Mouse (Mus musculus) neural tube, embryonic 14.5 days (tissue): ENCODE data around the gene Rmdn2. TPM values are rescaled to one million over a fixed set of nuclear protein-coding genes. Genes with fewer than 3 reads are reported as not detected.
A peak's percentile ranks its signal among the peaks of the same experiment; 100 is the strongest.

Experiments used
- ATAC-seq: fragments of 200-750 bp; cut with Nextera tagmentation; 2 replicates; pipeline ENCODE4 v1.8.0; 2017; ENCODE audit warnings: low read depth, mild to moderate bottlenecking, moderate TSS enrichment, moderate library complexity
- H3K27ac ChIP-seq: fragments of 300-500 bp; sonication (generic); 2 replicates; pipeline ENCODE4 v1.5.1; 2014; ENCODE audit warnings: low read depth, mild to moderate bottlenecking, control low read depth, low read length, moderate library complexity, mixed read lengths
- H3K27me3 ChIP-seq: fragments of 300-500 bp; sonication (generic); 2 replicates; pipeline ENCODE4 v1.6.1; 2014; ENCODE audit warnings: low read length; ENCODE audit not compliant: control insufficient read depth, insufficient read depth
- H3K36me3 ChIP-seq: fragments of 300-500 bp; sonication (generic); 2 replicates; pipeline ENCODE4 v1.6.1; 2014; ENCODE audit warnings: low read length, mixed read lengths; ENCODE audit not compliant: control insufficient read depth, insufficient read depth
- H3K4me1 ChIP-seq: fragments of 300-500 bp; sonication (generic); 2 replicates; pipeline ENCODE4 v1.6.1; 2014; ENCODE audit warnings: low read length; ENCODE audit not compliant: control insufficient read depth, insufficient read depth
- H3K4me2 ChIP-seq: fragments of 300-500 bp; sonication (generic); 2 replicates; pipeline ENCODE4 v1.6.1; 2014; ENCODE audit warnings: mild to moderate bottlenecking, low read depth, low read length, control low read depth
- H3K4me3 ChIP-seq: fragments of 300-500 bp; sonication (generic); 2 replicates; pipeline ENCODE4 v1.5.1; 2014; ENCODE audit warnings: low read depth, low read length, control low read depth, mixed read lengths
- H3K9ac ChIP-seq: fragments of 300-500 bp; sonication (generic); replicated peaks from 2 replicates; pipeline ENCODE4 v1.6.1; 2014; ENCODE audit warnings: low read depth, mild to moderate bottlenecking, control low read depth, low read length, mixed read lengths
- H3K9me3 ChIP-seq: fragments of 300-500 bp; sonication (generic); 2 replicates; pipeline ENCODE4 v1.6.1; 2016; ENCODE audit warnings: low read length; ENCODE audit not compliant: control insufficient read depth
- WGBS: fragments of 180-500 bp; shearing (Covaris S2); extraction: QIAGEN DNeasy Blood & Tissue Kit; methylation state at CpG from one replicate; pipeline ENCODE4 v1.1.7; 2014; 5-methylcytosine and 5-hydroxymethylcytosine counted together
- polyA plus RNA-seq: library from polyadenylated mRNA; unstranded; fragments of >200 nt; fragmentation: Nextera tagmentation; extraction: Ambion mirVana; gene quantifications from 2 replicates; pipeline ENCODE4 v1.2.1, GENCODE M21; 2014

Gene Rmdn2
- polyA plus RNA-seq, 1 experiment from 2014 or later = 9.9 TPM

DNA sequence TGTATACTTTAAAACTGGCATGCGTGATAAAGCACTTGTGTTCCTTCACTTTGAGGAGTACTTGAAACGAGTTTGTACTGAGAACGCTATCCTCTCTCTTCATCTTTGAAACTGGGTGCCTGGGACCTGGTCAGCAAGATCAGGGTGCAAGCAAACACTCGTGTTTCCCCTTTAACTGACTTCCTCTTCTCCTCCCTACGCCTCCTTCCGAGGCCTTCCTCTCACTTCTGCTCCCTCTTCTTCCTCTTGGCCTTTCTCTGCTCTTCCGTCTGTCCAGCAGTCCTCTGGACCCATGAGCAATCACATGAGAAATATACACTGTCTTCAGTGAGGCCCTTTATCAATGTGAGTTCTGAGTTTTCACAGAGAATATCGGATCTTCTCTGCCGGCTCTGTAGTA is 50.2 kb downstream of the Rmdn2 start:
- Histone ChIP-seq H3K4me1 (no peaks in the 10 kb centered on the region), H3K4me3 (no peak overlapping the region), H3K27ac (no peak overlapping the region), H3K36me3 (no peaks in the 10 kb centered on the region), H3K9me3 (no peaks in the 10 kb centered on the region), H3K27me3 (no peaks in the 10 kb centered on the region), H3K9ac (no peak overlapping the region), H3K4me2 (no peak overlapping the region)
- no peak for ATAC-seq
- WGBS = 83% methylated on average over 9 of the region's 9 CpGs

- Histone ChIP-seq H3K4me3 (no peak overlapping the region), H3K9ac (no peak overlapping the region), H3K27me3 (no peaks in the 10 kb centered on the region), H3K27ac (no peak overlapping the region), H3K36me3 (no peaks in the 10 kb centered on the region), H3K4me2 (no peak overlapping the region), H3K9me3 (no peaks in the 10 kb centered on the region), H3K4me1 (no peaks in the 10 kb centered on the region)
- 25% methylated on average over 3 of the region's 3 CpGs for whole genome bisulfite sequencing
- peak; percentile 41; the same call in 1 of the 2 replicates for ATAC-seq
Measured at GRCm38 (mm10) chr17:79663393-79664105, 51.9 kb downstream of the Rmdn2 start.

DNA sequence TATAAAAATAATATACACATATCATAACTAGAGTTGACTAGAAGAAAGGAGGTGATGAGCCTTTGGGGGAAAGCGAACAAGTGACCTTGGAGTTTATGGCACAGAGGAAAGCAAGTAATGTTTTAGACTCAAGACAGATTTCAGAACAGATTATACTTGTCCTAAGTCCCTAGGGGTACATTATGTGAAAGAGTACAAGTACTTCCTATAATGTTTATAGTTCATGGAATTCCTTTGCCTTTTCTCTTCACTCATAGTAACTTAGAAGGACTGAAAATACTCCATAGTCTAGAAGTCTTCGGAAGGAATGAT is 52.4 kb downstream of the Rmdn2 start:
- peak; percentile 24; the same call in 1 of the 2 replicates for ATAC-seq
- Histone ChIP-seq H3K36me3 (no peaks in the 10 kb centered on the region), H3K9ac (no peak overlapping the region), H3K9me3 (no peaks in the 10 kb centered on the region), H3K27me3 (no peaks in the 10 kb centered on the region), H3K27ac (no peak overlapping the region), H3K4me3 (no peak overlapping the region), H3K4me2 (no peak overlapping the region), H3K4me1 (no peaks in the 10 kb centered on the region)
- WGBS = 86% methylated on average over 2 of the region's 2 CpGs

DNA sequence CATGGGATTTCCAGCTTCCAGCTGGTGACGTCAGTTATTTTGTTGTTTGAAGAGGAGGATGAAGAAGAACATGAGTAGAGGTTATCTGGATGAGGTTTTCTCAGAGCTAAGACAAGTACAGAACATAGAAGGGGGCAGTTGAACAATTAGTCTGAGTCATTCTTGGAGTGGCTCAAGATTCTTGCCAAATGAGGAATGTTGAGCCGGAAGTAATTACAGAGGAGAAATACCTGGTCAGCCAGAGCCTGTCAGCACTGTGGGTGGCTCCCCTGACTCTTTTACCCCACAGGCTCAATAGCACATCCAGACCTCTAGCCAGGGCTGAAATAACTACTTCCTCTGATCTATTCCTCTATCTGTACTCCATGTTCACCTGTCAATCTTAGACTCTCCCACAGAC is 59.2 kb downstream of the Rmdn2 start:
- Histone ChIP-seq H3K4me3 (no peak overlapping the region), H3K4me1 (no peaks in the 10 kb centered on the region), H3K36me3 (no peaks in the 10 kb centered on the region), H3K4me2 (no peak overlapping the region), H3K9me3 (no peaks in the 10 kb centered on the region), H3K27ac (no peak overlapping the region), H3K9ac (no peak overlapping the region), H3K27me3 (no peaks in the 10 kb centered on the region)
- 79% methylated on average over 2 of the region's 2 CpGs for WGBS
- no peak for ATAC-seq

DNA sequence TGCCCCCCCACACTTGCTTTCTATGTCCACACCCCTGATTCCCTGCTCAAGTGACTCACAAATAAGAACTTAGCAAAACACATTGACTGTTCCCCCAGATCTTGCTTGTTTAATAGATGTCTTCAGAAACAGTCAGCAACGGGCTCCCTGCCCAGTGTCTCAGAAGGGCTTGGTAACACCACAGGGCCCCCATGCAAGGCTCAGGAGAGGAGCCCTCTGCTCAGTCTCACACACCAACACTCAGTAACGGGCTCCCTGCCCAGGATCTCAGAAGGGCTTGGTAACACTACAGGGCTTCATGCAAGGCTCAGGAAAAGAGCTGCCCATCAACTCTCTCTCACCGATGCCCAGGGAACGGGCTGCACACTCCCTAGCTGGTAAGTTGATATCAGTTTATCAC is 83.4 kb downstream of the Rmdn2 start:
- Histone ChIP-seq H3K27me3 (no peaks in the 10 kb centered on the region), H3K27ac (no peak overlapping the region), H3K4me3 (no peak overlapping the region), H3K4me1 (no peaks in the 10 kb centered on the region), H3K9me3 (no peaks in the 10 kb centered on the region), H3K36me3 (no peaks in the 10 kb centered on the region), H3K4me2 (no peak overlapping the region), H3K9ac (no peak overlapping the region)
- 85% methylated on average over 4 of the region's 4 CpGs for WGBS
- no peak for ATAC-seq

- Histone ChIP-seq H3K36me3 (no peaks in the 10 kb centered on the region), H3K27ac (no peak overlapping the region), H3K4me2 (no peak overlapping the region), H3K9me3 (no peaks in the 10 kb centered on the region), H3K9ac (no peak overlapping the region), H3K4me1 (no peaks in the 10 kb centered on the region), H3K4me3 (no peak overlapping the region), H3K27me3 (no peaks in the 10 kb centered on the region)
- WGBS = 89% methylated on average over 6 of the region's 6 CpGs
- ATAC-seq = no peak
Measured at GRCm38 (mm10) chr17:79695541-79695940, 83.9 kb downstream of the Rmdn2 start.

GRCm38 (mm10) chr17:79699197-79699596 is 87.5 kb downstream of the Rmdn2 start:
- Histone ChIP-seq H3K4me2 (no peak overlapping the region), H3K4me1 (no peaks in the 10 kb centered on the region), H3K36me3 (no peaks in the 10 kb centered on the region), H3K9ac (no peak overlapping the region), H3K27ac (no peak overlapping the region), H3K27me3 (no peaks in the 10 kb centered on the region), H3K4me3 (no peak overlapping the region), H3K9me3 (no peaks in the 10 kb centered on the region)
- ATAC-seq = no peak
- WGBS = 40% methylated on average over 1 of the region's 1 CpGs

DNA sequence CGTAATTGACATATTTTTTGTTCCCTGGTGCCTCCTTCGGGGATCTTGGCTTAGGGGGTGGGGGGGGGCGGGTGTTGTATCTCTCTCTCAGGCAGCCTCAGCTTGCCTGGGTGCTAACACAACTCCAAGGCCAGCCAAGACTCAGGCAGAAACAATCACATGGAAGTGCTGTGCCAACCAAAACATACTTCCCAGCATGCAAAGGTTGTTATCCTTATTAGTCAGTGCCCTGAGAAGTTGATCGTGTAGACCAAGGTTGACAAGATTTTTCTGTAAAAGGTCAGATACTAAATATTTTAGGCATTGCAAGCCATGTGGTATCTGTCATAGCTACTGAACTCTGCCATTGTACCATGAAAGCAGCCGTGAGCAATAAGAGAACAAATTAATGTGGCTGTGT is 89.2 kb downstream of the Rmdn2 start:
- Histone ChIP-seq H3K27ac (no peak overlapping the region), H3K4me3 (no peak overlapping the region), H3K36me3 (no peaks in the 10 kb centered on the region), H3K27me3 (no peaks in the 10 kb centered on the region), H3K4me1 (no peaks in the 10 kb centered on the region), H3K4me2 (no peak overlapping the region), H3K9me3 (no peaks in the 10 kb centered on the region), H3K9ac (no peak overlapping the region)
- WGBS = 83% methylated on average over 5 of the region's 5 CpGs
- no peak for ATAC-seq

DNA sequence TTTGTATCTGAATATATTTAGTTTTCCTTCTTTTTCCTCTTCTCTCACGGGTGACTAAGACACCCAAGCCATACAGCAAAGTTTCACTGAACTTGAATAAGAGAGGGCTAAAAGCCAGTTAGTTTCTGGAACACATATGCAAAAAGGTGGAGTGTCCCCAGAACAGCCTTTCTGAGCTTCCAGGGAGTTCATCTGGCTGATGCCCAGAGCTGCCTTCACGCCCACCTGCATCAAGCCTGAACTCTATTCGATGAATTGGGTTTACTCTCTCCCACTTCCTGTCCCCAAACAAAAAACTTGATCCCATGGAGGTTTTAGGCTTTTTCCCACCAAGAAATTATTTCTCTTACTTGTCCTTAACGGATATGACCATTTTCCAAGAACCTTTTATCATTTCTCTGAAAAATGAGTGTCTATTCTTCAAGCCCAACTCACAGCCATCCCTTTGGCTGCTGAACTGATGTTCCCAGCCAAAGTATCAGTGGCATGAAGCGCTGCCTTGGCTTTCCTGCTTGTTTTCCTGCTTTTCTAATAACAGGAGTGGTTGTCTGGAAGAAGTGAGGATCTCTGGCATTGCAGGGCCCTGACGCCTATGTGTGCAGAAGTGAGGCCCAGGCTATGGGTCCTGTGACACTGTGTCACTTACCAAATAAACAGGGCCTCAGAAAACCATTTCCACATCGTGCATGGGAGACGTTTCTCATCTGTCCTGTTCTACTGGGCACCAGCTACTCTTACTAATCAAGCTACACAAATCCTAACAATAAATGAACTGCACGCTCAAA is 94.2 kb downstream of the Rmdn2 start:
- no peaks in the 10 kb centered on the region for H3K36me3 ChIP-seq
- no peaks in the 10 kb centered on the region for H3K9me3 ChIP-seq
- no peak overlapping the region for H3K27ac ChIP-seq
- H3K9ac ChIP-seq = no peak overlapping the region
- WGBS = 78% methylated on average over 9 of the region's 9 CpGs
- H3K4me1 ChIP-seq = no peaks in the 10 kb centered on the region
- H3K27me3 ChIP-seq = peaks cover 9% of the 10 kb centered on the region
- H3K4me2 ChIP-seq = no peak overlapping the region
- ATAC-seq = no peak
- H3K4me3 ChIP-seq = no peak overlapping the region
